Mouse (Mus musculus): ENCODE results near the gene Rnf114. TPM values are rescaled to one million over a fixed set of nuclear protein-coding genes. Genes with fewer than 3 reads are reported as not detected.
A peak's percentile ranks its signal among the peaks of the same experiment; 100 is the strongest.

The Rnf114 gene
- total RNA-seq, 1 experiment = 48.1 TPM

DNA sequence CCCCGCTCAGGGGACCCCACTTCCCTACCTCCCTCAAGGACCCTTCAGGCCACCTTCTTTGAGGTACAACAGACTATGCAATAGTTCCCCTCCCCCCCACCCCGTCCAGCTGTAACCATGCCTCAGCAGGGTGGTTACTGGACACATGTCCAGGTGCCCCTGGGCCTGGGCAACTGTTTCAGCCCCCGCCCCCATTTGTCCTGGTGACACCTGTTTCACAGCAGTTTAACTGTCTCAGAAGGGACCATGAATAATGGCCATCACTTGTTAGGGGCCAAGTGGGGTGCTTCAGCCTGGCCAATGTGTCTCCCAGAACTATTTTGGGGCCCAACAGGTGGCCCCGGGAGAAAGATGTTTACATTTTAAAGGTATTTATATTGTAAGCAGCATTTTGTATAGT, 49.9 kb downstream of the Rnf114 start:
- Histone ChIP-seq H3K27ac (ENCODE audit: insufficient read depth, low read depth, low read length, poor library complexity, severe bottlenecking) (no peak overlapping the region), H3K4me1 (ENCODE audit: control insufficient read depth in 2 of 2, insufficient read depth in 2 of 2, low read length in 2 of 2, poor library complexity in 1 of 2) (peaks cover 2 to 40% of the 10 kb centered on the region in 2 experiments; a peak in 2 of 4 replicates), H3K4me3 (ENCODE audit: insufficient read depth in 1 of 2, low read depth in 1 of 2, low read length in 2 of 2, poor library complexity in 1 of 2, severe bottlenecking in 1 of 2) (no peak overlapping the region), H3K9me3 (ENCODE audit: control insufficient read depth, insufficient read depth, low read depth, low read length) (no peaks in the 10 kb centered on the region), H3K36me3 (ENCODE audit: control insufficient read depth, insufficient read depth, low read length, poor library complexity, severe bottlenecking) (peaks cover 5% of the 10 kb centered on the region; the same call in 1 of the 2 replicates), H3K9ac (ENCODE audit: insufficient read depth, low read depth, low read length, poor library complexity, severe bottlenecking) (no peak overlapping the region)
- TF ChIP-seq ZC3H11A (IDR thresholded peaks at IDR 0.05; ENCODE audit: borderline replicate concordance, low read depth, low read length) (no peak), HCFC1 (IDR thresholded peaks at IDR 0.05; ENCODE audit: borderline replicate concordance, insufficient read depth, low read length) (no peak), CHD2 (IDR thresholded peaks at IDR 0.05; ENCODE audit: low read depth, low read length) (no peak), MAFK (IDR thresholded peaks at IDR 0.05; ENCODE audit: insufficient read depth, low read depth, low read length) (no peak), ZNF384 (IDR thresholded peaks at IDR 0.05; ENCODE audit: low read depth, low read length) (no peak)
- in situ Hi-C loops (cut with MboI; ENCODE audit: low sequenced_read_pairs in 2 of 2, unreplicated experiment in 2 of 2) = no loop called here
- no peak for DNase-seq (ENCODE audit: low read depth, low spot score)

DNA sequence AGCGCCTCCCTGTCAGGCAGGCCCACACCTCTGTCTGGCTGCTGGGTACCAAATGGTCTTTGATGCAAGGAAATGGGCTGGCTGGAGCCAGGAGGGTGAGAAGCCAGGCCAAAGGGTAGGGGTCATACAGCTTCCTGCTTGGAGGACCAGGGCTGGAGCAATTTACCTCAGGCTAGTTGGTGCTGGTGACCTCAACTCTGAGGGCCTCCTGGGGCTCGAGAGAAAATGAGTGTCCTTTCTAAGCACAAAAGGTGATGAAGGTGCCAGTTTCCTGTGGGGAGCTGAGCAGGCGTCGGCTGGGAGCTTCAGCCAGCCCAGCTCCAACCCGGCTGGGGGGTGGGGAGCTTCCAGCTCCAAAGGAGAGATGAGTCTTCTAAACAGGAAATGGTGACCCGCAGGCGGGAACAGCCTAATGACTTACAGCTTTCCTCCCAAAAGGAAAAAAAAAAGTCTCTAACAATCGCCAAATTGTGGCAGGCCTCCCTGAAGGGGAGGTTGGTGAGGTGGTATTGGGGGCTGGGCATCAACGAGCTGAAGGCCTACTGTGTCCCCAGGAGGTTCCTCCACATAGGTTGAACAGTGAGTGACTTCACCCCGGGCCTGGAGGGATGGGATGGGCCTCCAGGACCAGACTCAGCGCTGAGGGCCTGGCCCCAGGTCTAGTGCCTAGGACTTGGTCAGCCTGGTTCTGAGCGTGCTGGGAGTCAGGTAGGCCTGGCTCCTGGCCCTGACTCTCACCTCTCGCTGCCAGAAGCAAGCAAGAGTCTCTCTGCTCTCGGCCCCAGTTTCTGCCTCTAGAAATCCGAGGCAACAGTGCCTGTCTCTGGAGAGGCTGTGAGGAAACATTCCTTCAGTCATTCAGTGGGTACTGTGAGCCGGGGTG, 50.9 kb downstream of the Rnf114 start:
- no peak for TF ChIP-seq ZC3H11A (IDR thresholded peaks at IDR 0.05; ENCODE audit: borderline replicate concordance, low read depth, low read length)
- no peak for TF ChIP-seq ZNF384 (IDR thresholded peaks at IDR 0.05; ENCODE audit: low read depth, low read length)
- TF ChIP-seq MAFK (IDR thresholded peaks at IDR 0.05; ENCODE audit: insufficient read depth, low read depth, low read length) = no peak
- TF ChIP-seq HCFC1 (IDR thresholded peaks at IDR 0.05; ENCODE audit: borderline replicate concordance, insufficient read depth, low read length) = no peak
- no peak for TF ChIP-seq CHD2 (IDR thresholded peaks at IDR 0.05; ENCODE audit: low read depth, low read length)
- in situ Hi-C loops (cut with MboI; ENCODE audit: low sequenced_read_pairs in 2 of 2, unreplicated experiment in 2 of 2) = no loop called here
- H3K27ac ChIP-seq (ENCODE audit: insufficient read depth, low read depth, low read length, poor library complexity, severe bottlenecking) = peak overlapping the region; percentile 6; the same call in 1 of the 2 replicates
- no peaks in the 10 kb centered on the region for H3K9me3 ChIP-seq (ENCODE audit: control insufficient read depth, insufficient read depth, low read depth, low read length)
- peaks cover 5% of the 10 kb centered on the region; the same call in 1 of the 2 replicates for H3K36me3 ChIP-seq (ENCODE audit: control insufficient read depth, insufficient read depth, low read length, poor library complexity, severe bottlenecking)
- DNase-seq (ENCODE audit: low read depth, low spot score) = no peak
- peak overlapping the region; percentile 15; the same call in 1 of the 2 replicates for H3K9ac ChIP-seq (ENCODE audit: insufficient read depth, low read depth, low read length, poor library complexity, severe bottlenecking)
- peaks cover 5 to 42% of the 10 kb centered on the region in 2 experiments; a peak in 3 of 4 replicates for H3K4me1 ChIP-seq (ENCODE audit: control insufficient read depth in 2 of 2, insufficient read depth in 2 of 2, low read length in 2 of 2, poor library complexity in 1 of 2)
- H3K4me3 ChIP-seq (ENCODE audit: insufficient read depth in 1 of 2, low read depth in 1 of 2, low read length in 2 of 2, poor library complexity in 1 of 2, severe bottlenecking in 1 of 2) = no peak overlapping the region

DNA sequence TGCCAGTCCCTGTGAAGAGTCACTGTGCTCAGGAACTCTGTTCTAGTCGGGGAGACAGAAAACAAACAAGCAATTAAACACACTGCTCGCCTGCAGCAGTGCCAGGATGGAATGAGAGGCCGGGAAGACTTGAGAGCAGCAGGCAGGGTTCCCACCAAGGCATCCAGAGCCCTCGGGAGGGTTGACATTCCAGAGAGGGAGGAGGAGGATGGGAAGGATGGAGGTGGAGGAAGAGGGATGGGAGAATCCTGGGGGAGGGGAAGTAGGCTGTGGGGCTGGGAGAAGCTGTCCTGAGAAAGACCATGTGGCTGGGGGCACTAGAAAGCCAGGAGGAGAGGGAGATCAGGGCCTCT, 51.5 kb downstream of the Rnf114 start:
- Histone ChIP-seq H3K4me3 (ENCODE audit: insufficient read depth in 1 of 2, low read depth in 1 of 2, low read length in 2 of 2, poor library complexity in 1 of 2, severe bottlenecking in 1 of 2) (no peak overlapping the region), H3K9me3 (ENCODE audit: control insufficient read depth, insufficient read depth, low read depth, low read length) (no peaks in the 10 kb centered on the region), H3K9ac (ENCODE audit: insufficient read depth, low read depth, low read length, poor library complexity, severe bottlenecking) (peak overlapping the region; percentile 15; the same call in 1 of the 2 replicates), H3K36me3 (ENCODE audit: control insufficient read depth, insufficient read depth, low read length, poor library complexity, severe bottlenecking) (peaks cover 5% of the 10 kb centered on the region; the same call in 1 of the 2 replicates), H3K27ac (ENCODE audit: insufficient read depth, low read depth, low read length, poor library complexity, severe bottlenecking) (no peak overlapping the region; the same call in 1 of the 2 replicates), H3K4me1 (ENCODE audit: control insufficient read depth in 2 of 2, insufficient read depth in 2 of 2, low read length in 2 of 2, poor library complexity in 1 of 2) (peaks cover 5 to 39% of the 10 kb centered on the region in 2 experiments; a peak in 3 of 4 replicates)
- DNase-seq (ENCODE audit: low read depth, low spot score) = no peak
- in situ Hi-C loops (cut with MboI; ENCODE audit: low sequenced_read_pairs in 2 of 2, unreplicated experiment in 2 of 2) = no loop called here
- TF ChIP-seq HCFC1 (IDR thresholded peaks at IDR 0.05; ENCODE audit: borderline replicate concordance, insufficient read depth, low read length) = no peak

DNA sequence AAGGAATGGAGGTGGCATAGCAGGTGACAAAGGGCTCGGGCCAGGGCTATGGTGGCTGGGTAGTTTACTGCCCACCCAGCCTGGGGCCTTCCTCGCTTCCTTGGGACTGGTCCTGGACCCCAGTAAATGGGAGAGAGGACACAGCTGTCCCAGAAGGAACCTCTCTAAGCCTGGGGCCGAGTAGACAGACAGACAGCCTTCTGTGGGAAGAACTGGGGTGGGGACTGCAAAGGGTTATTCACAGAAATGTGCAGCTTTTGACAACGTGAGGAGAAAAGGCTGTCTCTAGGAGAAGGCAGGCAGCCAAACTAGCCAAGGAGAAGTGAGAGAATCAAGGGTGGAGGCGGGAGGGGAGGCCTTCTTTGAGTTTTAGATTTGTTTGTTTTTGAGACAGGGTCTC, 52.0 kb downstream of the Rnf114 start:
- in situ Hi-C loops (cut with MboI; ENCODE audit: low sequenced_read_pairs in 2 of 2, unreplicated experiment in 2 of 2) = no loop called here
- H3K4me3 ChIP-seq (ENCODE audit: insufficient read depth in 1 of 2, low read depth in 1 of 2, low read length in 2 of 2, poor library complexity in 1 of 2, severe bottlenecking in 1 of 2) = no peak overlapping the region
- TF ChIP-seq HCFC1 (IDR thresholded peaks at IDR 0.05; ENCODE audit: borderline replicate concordance, insufficient read depth, low read length) (no peak), ZNF384 (IDR thresholded peaks at IDR 0.05; ENCODE audit: low read depth, low read length) (no peak), CHD2 (IDR thresholded peaks at IDR 0.05; ENCODE audit: low read depth, low read length) (no peak), ZC3H11A (IDR thresholded peaks at IDR 0.05; ENCODE audit: borderline replicate concordance, low read depth, low read length) (no peak), MAFK (IDR thresholded peaks at IDR 0.05; ENCODE audit: insufficient read depth, low read depth, low read length) (no peak)
- DNase-seq (ENCODE audit: low read depth, low spot score) = no peak
- H3K9me3 ChIP-seq (ENCODE audit: control insufficient read depth, insufficient read depth, low read depth, low read length) = no peaks in the 10 kb centered on the region
- peaks cover 5% of the 10 kb centered on the region; the same call in 1 of the 2 replicates for H3K36me3 ChIP-seq (ENCODE audit: control insufficient read depth, insufficient read depth, low read length, poor library complexity, severe bottlenecking)
- H3K4me1 ChIP-seq (ENCODE audit: control insufficient read depth in 2 of 2, insufficient read depth in 2 of 2, low read length in 2 of 2, poor library complexity in 1 of 2) = peaks cover 5 to 39% of the 10 kb centered on the region in 2 experiments; a peak in 3 of 4 replicates
- no peak overlapping the region for H3K27ac ChIP-seq (ENCODE audit: insufficient read depth, low read depth, low read length, poor library complexity, severe bottlenecking)
- H3K9ac ChIP-seq (ENCODE audit: insufficient read depth, low read depth, low read length, poor library complexity, severe bottlenecking) = no peak overlapping the region

Measured in ES-E14 (cell line).